Mouse (Mus musculus): ENCODE data around the gene Btbd9.
A peak's percentile ranks its signal among the peaks of the same experiment; 100 is the strongest.

- TF ChIP-seq CTCF (IDR thresholded peaks at IDR 0.05; ENCODE audit: control insufficient read depth, insufficient read depth, insufficient read length) (no peak), MYOG (IDR thresholded peaks at IDR 0.05; ENCODE audit: control insufficient read depth, extremely low read depth, insufficient read length) (no peak), CEBPB (IDR thresholded peaks at IDR 0.05; ENCODE audit: low read depth) (no peak), USF1 (IDR thresholded peaks at IDR 0.05; ENCODE audit: low read depth) (no peak), MAX (IDR thresholded peaks at IDR 0.05) (no peak), FOSL1 (IDR thresholded peaks at IDR 0.05; ENCODE audit: insufficient read depth, low read length, poor library complexity, severe bottlenecking) (no peak), MYOD1 (IDR thresholded peaks at IDR 0.05; ENCODE audit: control insufficient read depth, insufficient read length, low read depth) (peak; percentile 74)
Measured at GRCm38 (mm10) chr17:30309627-30310026, 266.7 kb downstream of the Btbd9 start.

All from C2C12 (cell line).